Mouse (Mus musculus) heart, adult 2 months (tissue): ENCODE results near the gene Golga1.

Experiments used
- CTCF ChIP-seq: fragments of 200-600 bp; IDR thresholded peaks from 2 replicates; pipeline ENCODE4 v1.8.1; 2022; ENCODE audit warnings: antibody characterized with exemption, mild to moderate bottlenecking, moderate library complexity
- EP300 ChIP-seq: fragments of 200-500 bp; IDR thresholded peaks from 2 replicates; pipeline ENCODE4 v1.6.1; 2011; ENCODE audit warnings: low read depth, low read length, control low read depth; ENCODE audit not compliant: insufficient read depth
- POLR2A ChIP-seq: fragments of 200-500 bp; IDR thresholded peaks from 2 replicates; pipeline ENCODE4 v1.6.1; 2011; ENCODE audit warnings: mild to moderate bottlenecking, low read depth, low read length, control low read depth; ENCODE audit not compliant: insufficient read depth

DNA sequence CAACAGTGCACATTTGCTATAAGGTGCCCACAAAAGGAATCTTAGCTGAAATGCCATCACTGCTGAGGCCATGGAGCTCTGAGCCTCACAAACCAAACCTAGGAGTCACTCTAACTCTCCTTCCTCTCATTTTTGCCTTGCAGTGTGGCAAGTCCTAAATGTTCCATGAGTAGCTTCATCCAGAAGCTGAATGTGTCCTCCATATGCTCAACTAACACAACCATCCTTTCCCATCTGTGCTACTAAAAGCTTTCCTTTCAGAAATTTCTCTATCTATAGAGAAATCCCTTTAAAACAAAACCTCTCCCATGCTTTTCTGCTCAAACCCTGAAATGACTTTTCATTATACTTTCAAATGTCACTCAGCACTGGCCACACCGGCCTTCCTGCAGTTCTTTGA is 33.7 kb downstream of the Golga1 start:
- TF ChIP-seq CTCF (no peak), POLR2A (no peak), EP300 (no peak)
